Mouse (Mus musculus): ENCODE measurements at regions not wholly inside any gene's neighbourhood (a gene's known extent, or its start where the extent isn't known, plus 50 kb on each side); places are given as distances from the start of the nearest gene placed in this dataset.

GRCm38 (mm10) chr13:71550109-71550508 lies 413.4 kb downstream of the Irx1 start:
- in situ Hi-C loops (cut with MboI; ENCODE audit: low pct_unique_long_range_greater_than_20kb): no loop called here
- POLR2A ChIA-PET: interaction anchor here (1.2 kb wide), 1 partner anchor 9 kb away, joined by 4 read pairs; no protein-coding TSS in a partner anchor
- CTCF ChIA-PET: no interaction called here
- no peak for DNase-seq (ENCODE audit: low read depth, low spot score)
- peaks cover 2% of the 10 kb centered on the region for H3K27me3 ChIP-seq
- TF ChIP-seq CTCF (IDR thresholded peaks at IDR 0.05): no peak
- ATAC-seq: no peak

- no peak for TF ChIP-seq CTCF (IDR thresholded peaks at IDR 0.05)
- H3K27me3 ChIP-seq: peaks cover under 1% of the 10 kb centered on the region
- ChIA-PET POLR2A (interaction anchor here (0.6 to 1.2 kb wide), 2 partner anchors 9 to 1508 kb away, joined by 3 to 4 read pairs; no protein-coding TSS in a partner anchor), CTCF (no interaction called here)
- DNase-seq (ENCODE audit: low read depth, low spot score): no peak
- in situ Hi-C loops (cut with MboI; ENCODE audit: low pct_unique_long_range_greater_than_20kb): no loop called here
- no peak for ATAC-seq
Measured at GRCm38 (mm10) chr13:71549206-71549831, 414.2 kb downstream of the Irx1 start.

- POLR2A ChIA-PET: interaction anchor here (0.6 kb wide), 1 partner anchor 8 kb away, joined by 4 read pairs; no protein-coding TSS in a partner anchor
- TF ChIP-seq CTCF (IDR thresholded peaks at IDR 0.05): no peak
- DNase-seq (ENCODE audit: low read depth, low spot score) (no peak), ATAC-seq (no peak)
- CTCF ChIA-PET: no interaction called here
- H3K27me3 ChIP-seq: no peaks in the 10 kb centered on the region
- in situ Hi-C loops (cut with MboI; ENCODE audit: low pct_unique_long_range_greater_than_20kb): no loop called here
Measured at GRCm38 (mm10) chr13:71538226-71538625, 425.3 kb downstream of the Irx1 start.

GRCm38 (mm10) chr13:71532796-71533351 lies 430.6 kb downstream of the Irx1 start:
- no peak for ATAC-seq
- in situ Hi-C loops (cut with MboI; ENCODE audit: low pct_unique_long_range_greater_than_20kb): no loop called here
- CTCF ChIA-PET: interaction anchor here (1.1 kb wide), 1 partner anchor 15 kb away, joined by 3 read pairs; no protein-coding TSS in a partner anchor

GRCm38 (mm10) chr13:71529397-71530122 lies 434.0 kb downstream of the Irx1 start:
- POLR2A ChIA-PET: no interaction called here
- H3K27me3 ChIP-seq: no peaks in the 10 kb centered on the region
- no peak for TF ChIP-seq CTCF (IDR thresholded peaks at IDR 0.05)
- CTCF ChIA-PET: interaction anchor here (1.1 kb wide), 1 partner anchor 24 kb away, joined by 3 read pairs; no protein-coding TSS in a partner anchor
- DNase-seq (ENCODE audit: low read depth, low spot score) (no peak), ATAC-seq (no peak)
- in situ Hi-C loops (cut with MboI; ENCODE audit: low pct_unique_long_range_greater_than_20kb): no loop called here

More at GRCm38 (mm10) chr13:71532796-71533351, 430.6 kb downstream of the Irx1 start:
- no peak for TF ChIP-seq CTCF (IDR thresholded peaks at IDR 0.05)
- H3K27me3 ChIP-seq: no peaks in the 10 kb centered on the region
- POLR2A ChIA-PET: interaction anchor here (0.5 kb wide), 1 partner anchor 81 kb away, joined by 3 read pairs; no protein-coding TSS in a partner anchor
- DNase-seq (ENCODE audit: low read depth, low spot score): no peak

- in situ Hi-C loops (cut with MboI; ENCODE audit: low pct_unique_long_range_greater_than_20kb): no loop called here
- TF ChIP-seq CTCF (IDR thresholded peaks at IDR 0.05): no peak
- no peaks in the 10 kb centered on the region for H3K27me3 ChIP-seq
- ChIA-PET POLR2A (no interaction called here), CTCF (interaction anchor here (1.0 to 1.6 kb wide), 2 partner anchors 13 to 14 kb away, joined by 3 to 4 read pairs; no protein-coding TSS in a partner anchor)
- no peak for ATAC-seq
- no peak for DNase-seq (ENCODE audit: low read depth, low spot score)
Measured at GRCm38 (mm10) chr13:71517776-71518175, 445.7 kb downstream of the Irx1 start.

GRCm38 (mm10) chr13:71513204-71513603 lies 450.3 kb downstream of the Irx1 start:
- ATAC-seq: no peak
- CTCF ChIA-PET: no interaction called here

GRCm38 (mm10) chr13:71507956-71508401 lies 455.5 kb downstream of the Irx1 start:
- POLR2A ChIA-PET: no interaction called here
- in situ Hi-C loops (cut with MboI; ENCODE audit: low pct_unique_long_range_greater_than_20kb): no loop called here
- no peak for DNase-seq (ENCODE audit: low read depth, low spot score)
- no peaks in the 10 kb centered on the region for H3K27me3 ChIP-seq
- CTCF ChIA-PET: no interaction called here
- no peak for TF ChIP-seq CTCF (IDR thresholded peaks at IDR 0.05)
- no peak for ATAC-seq

More at GRCm38 (mm10) chr13:71513204-71513603, 450.3 kb downstream of the Irx1 start:
- POLR2A ChIA-PET: no interaction called here
- no peak for DNase-seq (ENCODE audit: low read depth, low spot score)
- no peaks in the 10 kb centered on the region for H3K27me3 ChIP-seq
- in situ Hi-C loops (cut with MboI; ENCODE audit: low pct_unique_long_range_greater_than_20kb): no loop called here
- TF ChIP-seq CTCF (IDR thresholded peaks at IDR 0.05): no peak

GRCm38 (mm10) chr13:71507421-71507931 lies 456.0 kb downstream of the Irx1 start:
- in situ Hi-C loops (cut with MboI; ENCODE audit: low pct_unique_long_range_greater_than_20kb): no loop called here
- CTCF ChIA-PET: no interaction called here

GRCm38 (mm10) chr13:71506777-71507176 lies 456.7 kb downstream of the Irx1 start:
- in situ Hi-C loops (cut with MboI; ENCODE audit: low pct_unique_long_range_greater_than_20kb): no loop called here
- ChIA-PET POLR2A (no interaction called here), CTCF (no interaction called here)
- no peak for TF ChIP-seq CTCF (IDR thresholded peaks at IDR 0.05)
- DNase-seq (ENCODE audit: low read depth, low spot score) (no peak), ATAC-seq (no peak)
- H3K27me3 ChIP-seq: no peaks in the 10 kb centered on the region

More at GRCm38 (mm10) chr13:71507421-71507931, 456.0 kb downstream of the Irx1 start:
- DNase-seq (ENCODE audit: low read depth, low spot score): no peak
- POLR2A ChIA-PET: no interaction called here
- no peak for ATAC-seq
- H3K27me3 ChIP-seq: no peaks in the 10 kb centered on the region
- no peak for TF ChIP-seq CTCF (IDR thresholded peaks at IDR 0.05)

All from Patski (cell line).